Mouse (Mus musculus): Measurements from ENCODE around the gene Pitpna.

Gene Pitpna

DNA sequence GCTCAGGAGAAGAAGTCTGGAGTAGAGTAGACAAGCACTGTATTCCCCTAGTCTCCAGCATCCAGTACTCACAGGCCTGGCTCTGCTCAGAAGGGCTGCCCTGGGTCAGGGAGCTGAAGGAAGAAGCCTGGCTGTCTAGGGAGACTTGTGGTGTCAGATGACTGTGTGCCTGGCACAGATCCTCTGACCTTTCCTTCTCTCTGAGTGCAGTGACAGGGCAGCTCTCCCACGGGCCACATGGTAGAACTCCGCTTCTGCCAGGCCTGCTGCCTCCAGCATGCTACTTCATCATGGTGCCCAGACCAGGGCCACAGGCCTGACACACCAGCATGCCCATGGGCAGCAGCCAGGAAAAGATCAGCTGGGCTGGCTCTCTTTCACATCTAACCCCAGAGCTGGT lies 22.0 kb upstream of the Pitpna start:
- DNase-seq, result no peak

DNA sequence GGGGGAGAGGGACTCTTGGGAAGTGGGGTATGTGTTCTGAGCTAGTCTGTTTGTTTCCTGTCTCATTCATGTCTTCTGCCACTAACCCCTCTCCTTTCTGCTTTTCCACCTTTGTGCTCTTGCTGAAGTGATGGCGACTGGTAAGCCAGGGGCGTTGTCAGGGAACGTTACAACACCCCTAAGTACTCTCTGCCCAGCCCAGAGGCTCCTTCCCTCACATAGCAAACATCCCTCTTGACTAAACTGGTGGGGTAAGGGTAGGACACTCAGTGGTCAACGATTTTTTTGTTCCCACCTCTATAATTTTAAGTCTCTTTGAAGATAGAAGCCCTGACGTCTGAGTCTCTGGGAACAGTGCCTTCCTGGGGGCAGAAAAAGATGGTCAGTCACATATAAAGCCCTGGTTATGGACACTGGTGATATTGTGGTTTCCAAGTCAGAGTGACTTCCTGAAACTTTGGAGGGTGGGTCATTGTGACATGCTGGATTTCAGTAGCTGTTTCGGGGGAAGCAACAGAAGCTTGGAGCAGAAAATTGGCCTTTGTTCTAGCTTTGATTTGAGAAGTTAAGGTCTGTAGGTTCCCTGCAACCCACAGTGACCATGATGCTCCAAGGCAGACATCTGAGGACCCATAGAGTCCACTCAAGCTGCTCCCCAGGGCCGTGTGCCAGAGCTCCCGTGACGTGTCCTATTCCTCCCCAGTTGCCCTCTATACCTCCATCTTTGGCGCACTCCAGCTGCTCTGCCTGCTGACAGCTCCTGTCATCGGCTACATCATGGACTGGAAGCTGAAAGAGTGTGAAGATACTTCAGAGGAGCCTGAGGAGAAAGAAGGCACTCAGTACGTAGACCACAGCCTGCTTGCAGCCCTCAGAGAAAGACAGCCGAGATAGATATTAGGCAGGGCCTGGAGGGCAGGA lies 21.4 kb upstream of the Pitpna start:
- no peak for DNase-seq

DNA sequence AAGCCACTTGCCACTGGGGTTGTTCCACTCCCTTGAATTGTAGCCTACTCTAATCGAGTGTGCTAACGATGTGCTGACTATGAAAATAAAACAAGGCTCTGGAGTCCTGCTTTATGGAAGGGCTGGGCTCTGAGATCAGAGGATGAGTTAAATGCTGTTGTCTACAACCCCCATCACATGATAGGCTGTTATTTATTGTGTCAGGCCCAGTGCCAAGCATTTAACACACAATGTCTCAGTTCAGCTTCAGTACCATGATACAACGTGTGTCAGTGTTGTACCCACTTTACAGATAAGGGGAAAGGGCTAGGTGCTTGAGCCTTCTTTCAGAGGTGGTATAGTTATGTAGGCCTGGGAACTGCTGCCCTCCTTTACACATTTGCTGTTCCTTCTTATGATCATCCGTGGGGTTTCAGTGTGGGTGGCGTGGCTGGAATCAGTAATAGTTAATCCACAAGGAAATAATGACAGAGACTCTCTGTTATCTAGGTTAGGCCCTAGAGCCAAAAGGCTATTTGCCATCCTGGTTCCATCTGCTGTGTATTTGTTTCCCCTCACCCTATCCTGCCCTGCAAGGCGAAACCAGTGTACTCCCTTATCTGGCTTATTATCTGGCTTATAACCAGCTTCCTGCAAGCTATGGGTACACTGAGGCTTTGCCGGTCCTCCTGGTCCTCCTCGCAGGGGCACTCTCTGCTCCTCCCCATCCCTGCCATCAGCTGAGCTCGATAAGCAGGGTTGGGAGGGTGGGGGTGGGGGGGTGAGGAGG lies 20.4 kb upstream of the Pitpna start:
- no peak for DNase-seq

DNA sequence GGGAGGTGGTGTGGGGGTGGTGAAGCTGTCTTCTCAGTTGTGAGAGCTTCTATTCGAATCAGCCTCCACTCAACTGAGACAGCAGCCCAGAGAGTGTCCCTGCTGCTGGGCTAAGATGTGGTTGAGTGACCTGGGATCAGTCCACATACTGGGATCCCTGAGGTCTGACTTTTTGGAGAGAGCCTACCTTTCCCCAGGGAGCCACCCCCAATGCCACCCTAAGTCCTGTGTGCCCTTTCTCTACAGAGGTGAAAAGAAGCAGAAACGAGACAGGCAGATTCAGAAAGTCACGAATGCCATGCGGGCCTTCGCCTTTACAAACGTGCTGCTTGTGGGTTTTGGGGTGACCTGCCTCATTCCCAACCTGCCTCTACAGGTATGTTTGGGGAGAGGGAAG lies 19.8 kb upstream of the Pitpna start:
- no peak for DNase-seq

DNA sequence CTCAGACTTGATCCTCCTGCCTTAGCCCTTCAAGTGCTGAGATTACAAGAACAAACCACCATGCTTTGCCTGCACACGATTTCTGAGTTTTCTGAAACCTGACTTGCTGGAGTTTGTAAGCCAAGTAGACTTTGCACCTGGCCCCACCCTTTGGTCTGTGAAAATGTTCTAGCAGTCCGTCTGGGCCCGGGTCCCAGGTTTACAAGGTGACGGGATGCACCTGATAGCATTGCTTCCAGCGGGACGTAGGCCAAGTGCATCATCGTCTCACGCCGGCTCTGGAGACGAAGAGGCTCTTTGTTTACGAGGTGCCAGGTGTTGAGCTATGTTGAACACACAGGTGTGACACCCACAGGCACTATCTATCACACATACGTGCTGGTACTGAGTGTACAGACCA lies 18.9 kb upstream of the Pitpna start:
- DNase-seq, result no peak

DNA sequence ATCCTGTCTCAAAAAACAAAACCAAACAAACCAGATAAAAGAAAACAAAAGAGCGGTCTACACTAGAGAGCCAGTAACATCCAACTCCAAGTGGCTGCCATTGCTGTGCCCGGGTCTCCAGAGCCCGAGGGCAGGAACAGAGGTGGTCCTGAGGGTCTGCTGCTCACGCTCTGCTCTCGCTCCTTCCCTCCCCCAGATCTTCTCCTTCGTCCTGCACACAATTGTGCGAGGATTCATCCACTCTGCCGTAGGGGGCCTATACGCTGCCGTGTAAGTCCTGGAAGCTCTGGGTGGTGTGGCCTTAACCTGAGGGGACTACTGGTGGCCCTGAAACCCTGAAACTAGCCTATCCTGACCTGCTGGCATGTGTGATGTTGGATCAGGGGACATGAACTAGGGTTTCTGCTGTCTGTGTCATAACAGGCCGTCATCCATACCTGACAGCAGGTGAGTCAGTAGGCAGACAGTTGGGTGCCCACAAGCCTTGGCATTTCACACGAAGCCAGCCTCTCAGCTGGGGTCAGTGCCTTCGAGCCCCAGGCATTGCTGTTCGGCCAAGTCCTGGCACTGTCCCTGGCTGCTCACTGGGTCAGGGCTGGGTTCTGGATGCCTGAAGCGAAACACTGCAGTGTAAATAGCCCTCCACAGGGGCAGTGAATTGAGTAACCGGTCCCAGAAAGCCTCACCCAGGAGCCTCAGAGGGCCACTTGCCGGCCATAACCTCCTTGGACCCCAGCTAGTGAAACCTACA lies 17.3 kb upstream of the Pitpna start:
- no peak for DNase-seq

DNA sequence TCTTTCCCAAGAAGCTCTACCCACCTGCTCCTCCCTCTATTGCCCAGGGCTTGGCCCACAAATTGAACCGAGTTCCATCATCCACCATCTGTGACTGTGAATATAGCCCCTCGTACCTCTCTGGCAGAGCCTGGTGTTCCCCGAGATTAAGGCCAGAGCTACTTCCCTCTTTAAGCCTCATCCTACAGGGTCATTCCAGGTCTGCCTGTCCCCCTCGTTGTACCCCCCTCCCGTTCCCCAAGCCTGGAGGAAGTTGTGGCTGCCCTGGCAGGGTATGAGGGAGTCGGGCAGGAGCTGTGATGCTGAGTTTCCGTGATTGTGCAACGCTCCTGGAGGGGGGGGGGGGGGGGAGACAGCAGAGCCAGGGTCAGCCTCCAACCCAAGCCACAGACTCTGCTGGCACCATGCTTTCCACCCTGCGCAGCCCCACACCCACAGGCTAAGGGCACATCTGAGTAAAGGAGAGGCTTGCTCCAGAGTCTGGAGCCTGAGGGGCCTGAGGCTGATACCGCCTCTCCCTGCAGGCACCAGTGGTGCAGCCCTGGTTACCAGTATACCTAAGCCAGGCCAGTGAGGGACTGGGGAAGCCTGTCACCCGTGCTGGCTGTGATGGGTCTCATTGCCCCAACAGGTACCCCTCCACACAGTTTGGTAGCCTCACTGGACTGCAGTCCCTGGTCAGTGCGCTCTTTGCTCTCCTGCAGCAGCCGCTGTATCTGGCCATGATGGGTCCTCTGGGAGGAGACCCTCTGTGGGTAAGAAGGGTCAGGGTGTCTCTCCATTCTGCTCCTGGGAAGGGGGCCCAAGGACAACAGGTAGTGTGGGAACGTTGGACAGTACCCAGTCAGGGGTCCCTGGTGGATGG lies 16.5 kb upstream of the Pitpna start:
- peak; percentile 47 for DNase-seq

DNA sequence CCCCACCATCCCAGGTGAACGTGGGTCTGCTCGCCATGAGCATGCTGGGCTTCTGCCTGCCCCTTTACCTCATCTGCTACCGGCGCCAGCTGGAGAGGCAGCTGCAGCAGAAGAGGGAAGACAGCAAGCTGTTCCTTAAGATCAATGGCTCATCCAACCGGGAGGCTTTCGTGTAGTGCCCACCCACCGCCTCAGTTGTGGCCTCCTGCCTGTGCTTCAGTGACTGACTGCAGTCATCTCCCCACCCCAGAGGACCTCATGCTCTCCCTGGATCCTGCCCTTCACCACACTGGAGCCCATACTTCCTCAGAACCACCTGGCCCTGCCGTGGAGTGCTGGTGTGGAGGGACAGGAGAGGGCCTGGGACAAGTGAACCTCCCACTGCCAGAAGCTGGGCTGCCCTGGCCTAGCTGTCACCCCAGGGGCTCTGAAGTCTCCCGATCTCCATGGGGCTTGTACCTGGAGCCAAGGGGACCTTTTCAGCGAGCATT lies 15.6 kb upstream of the Pitpna start:
- DNase-seq, result no peak

DNA sequence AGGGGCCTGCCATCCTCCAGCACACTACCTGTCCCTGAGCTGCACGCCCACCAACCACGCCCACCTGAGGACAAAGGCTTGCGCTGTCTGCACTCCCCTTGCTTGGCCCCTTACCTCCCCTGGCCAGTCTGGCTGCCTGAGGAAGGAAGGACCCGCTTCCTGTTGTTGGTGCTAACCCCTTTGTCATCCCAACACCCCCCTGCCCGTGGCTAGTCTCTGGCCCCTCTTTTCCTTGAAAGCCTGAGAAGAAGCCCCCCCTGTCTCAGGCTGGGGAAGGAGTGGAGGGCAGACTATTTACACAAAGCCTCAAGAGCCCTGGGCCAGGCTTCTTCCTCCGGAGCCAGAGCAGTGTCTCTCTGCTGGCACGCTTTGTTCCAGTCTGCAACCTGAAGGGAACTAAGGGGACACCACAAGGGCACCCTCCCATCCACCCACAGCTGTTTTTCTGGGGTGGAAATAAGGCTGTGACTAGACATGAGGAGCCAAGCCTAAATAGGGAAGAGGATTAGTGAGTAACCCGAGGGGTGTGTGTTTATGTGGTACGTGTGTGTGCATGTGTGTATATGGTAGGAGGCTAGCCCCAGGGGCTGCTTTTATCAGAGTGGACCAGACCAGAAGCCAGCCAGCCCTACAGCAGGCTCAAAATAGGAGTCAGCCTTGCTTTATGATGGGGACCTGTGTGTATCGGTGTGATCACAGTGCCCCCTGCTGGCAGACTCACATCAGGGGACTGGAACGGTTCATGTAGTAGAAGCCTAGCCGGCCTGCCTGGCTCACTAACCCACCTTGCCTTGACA lies 14.8 kb upstream of the Pitpna start:
- peak; percentile 92 for DNase-seq

DNA sequence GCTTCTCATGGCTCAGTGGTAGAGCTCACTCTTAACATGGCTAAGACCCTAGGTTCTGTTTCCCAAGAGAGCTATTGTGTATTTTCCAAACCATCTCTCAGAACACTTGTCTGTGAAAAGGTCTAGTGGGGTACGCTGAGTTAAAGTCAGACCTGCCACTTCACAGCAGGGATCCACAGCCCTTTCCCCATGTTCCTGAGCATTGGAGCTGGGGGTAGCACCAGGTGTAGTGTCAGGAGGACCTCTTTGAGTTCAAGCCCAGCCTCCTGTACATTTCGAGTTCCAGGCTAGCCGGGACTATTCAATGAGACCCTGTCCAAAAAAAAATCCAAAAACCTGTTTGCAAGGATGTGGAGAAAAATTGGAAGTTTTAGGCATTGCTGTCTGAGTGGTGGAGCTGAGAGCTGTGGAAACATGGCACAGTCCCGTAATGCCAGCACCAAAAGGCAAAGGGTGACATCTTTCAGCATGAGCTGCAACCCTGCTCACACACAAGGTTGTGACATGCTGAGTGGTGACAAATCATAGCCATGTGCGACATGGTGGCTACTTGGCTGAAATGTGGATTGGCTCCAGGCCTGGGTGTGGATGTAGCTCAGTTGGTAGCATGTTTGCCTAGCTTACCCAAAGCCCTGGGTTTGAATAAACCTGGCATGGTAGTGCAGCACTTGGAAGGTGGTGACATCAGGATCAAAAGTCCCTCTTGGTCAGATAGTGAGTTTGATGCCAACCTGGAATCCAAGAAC lies 13.3 kb upstream of the Pitpna start:
- DNase-seq, result no peak

DNA sequence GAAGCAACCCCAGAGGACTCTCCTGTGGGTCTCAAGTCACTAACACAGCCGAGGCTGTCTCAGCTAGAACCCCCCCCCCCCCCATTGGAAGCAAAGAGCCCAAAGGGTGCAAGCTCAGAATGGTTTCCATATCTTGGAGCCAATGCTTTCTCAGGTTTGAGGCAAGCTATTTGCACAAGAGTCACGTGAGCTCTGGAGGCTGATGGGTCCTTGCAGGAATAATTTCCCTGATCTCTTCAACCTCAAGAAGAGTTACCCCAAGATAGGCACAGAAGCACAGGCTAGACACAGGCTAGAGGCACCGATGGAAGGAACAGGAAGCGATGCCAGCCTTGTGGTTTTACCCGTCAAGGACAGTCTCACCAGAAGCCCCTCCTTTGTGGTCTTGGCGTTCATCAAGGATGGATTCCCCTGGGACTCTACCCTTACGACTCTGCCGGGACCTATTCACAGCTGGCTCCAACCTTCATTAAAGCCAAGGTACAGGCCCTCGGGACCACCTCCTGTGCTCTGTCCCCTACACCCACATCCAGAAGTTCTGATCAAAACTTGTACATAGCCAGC lies 12.3 kb upstream of the Pitpna start:
- DNase-seq, result no peak

DNA sequence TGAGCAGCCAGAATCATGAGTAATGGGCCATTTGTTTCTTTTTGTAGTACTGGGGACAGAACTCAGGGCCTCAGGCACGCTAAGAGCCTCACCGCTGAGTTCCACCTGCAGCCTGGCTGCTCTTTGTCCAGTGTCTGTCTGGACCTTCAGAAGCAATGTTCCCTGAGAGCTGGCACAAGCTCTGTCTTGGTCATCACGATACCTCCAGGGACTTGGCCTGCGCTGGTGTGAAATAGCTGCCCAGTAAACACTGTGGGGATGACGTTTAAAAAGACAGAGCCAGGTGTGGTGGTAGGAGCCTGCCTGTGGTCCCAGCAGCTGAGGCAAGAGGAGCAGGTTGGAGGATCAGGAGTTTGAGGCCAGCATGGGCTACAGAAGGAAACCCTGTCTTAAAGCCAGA lies 9.3 kb upstream of the Pitpna start:
- DNase-seq, result no peak

DNA sequence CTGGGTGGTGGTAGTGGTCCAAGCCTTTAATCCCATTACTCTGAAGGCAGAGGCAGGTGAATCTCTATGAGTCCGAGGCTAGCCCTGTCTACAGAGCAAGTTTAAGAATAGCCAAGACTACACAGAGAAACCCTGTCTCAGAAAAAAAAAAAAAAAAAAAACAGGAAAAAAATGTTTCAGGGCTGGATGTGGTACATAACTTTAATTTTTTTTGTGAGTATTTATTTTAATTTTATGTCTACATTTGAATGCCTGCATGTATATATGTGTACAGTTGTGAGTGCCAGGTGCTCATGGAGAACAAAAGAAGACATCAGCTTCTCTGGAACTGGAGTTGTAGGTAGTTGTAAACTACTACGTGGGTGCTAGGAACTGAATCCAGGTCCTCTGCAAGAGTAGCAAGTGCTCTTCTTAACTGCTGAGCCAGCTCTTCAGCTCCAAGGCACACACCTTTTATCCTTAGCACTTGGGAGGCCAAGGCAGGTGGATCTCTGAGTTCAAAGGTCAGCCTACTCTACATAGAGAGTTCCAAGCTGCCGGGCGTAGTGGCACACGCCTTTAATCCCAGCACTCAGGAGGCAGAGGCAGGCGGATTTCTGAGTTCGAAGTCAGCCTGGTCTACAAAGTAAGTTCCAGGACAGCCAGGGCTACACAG lies 6.3 kb upstream of the Pitpna start:
- no peak for DNase-seq

DNA sequence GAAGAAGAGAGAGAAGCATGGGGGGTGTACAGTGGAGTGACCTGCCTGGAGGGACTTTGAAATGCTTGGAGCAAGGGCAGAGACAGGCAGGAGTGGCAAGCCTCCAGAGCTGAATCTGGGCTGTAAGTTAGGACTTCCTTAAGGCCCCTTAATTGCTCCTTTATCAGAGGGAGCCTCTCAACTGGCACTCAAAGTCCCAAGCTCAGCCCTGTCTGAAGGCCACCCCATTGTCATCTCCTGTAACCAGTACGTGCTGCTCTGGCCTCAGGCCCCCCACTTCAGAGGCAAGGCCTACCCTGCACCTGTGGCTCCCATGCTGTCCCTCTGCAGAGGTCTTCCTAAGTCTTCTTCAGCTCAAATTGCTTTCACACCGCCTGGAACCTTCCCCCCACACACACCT lies 4.4 kb upstream of the Pitpna start:
- DNase-seq, result no peak

DNA sequence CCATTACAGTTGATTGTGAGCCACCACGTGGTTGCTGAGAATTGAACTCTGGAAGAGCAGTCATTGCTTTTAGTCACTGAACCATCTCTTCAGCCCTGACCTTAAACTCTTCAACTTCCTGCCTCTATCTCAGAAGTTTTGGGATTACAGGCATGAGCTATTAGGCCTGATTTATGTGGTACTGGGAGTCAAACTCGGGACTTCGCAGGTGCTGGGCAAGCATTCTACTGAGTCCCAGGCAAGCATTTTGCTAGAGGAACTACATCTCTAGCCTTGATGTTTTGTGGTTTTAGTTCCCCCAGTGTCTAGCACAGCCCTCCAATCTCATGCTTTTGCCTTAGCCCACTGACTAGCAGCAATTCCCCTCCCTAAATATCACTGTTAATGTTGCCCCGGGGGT lies 2.8 kb upstream of the Pitpna start:
- DNase-seq, result no peak

DNA sequence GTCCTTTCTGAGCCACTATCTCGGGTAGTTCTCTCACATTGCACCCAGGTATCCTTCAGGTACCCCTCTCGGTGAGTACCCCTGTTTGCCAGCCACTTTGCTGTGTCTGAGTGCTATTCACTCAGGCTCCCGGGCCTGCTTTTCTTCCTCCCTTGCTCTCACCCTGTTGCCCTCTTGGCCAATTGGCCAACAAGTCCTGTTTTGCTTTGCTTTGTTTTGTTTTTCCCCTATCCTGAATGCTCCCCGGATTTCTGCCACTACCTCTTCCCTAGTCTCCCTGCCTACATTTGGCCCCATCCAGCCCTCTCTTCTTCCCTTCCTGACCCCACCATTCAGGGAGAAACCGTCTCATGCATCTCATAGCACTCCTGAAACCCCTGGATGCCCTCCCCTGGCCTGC lies 1.9 kb upstream of the Pitpna start:
- no peak for DNase-seq

DNA sequence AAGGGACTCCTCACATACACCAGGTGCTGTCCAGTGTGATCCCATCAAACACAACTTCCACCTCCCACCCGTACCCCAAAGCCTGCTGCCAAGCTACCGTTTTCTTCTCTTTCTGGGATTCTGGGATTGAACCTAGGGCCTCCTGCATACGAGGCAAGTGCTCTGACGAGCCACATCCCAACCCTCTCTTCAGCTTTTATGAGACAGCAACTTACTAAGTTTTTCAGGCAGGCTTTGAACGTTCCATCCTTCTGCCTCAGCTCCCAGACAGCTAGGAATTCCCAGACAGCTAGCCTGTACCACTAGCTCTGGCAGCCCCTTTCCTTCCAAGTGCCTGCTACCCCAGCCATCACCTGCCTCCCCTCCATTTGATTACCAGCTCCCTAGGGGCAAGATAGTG lies 934 bp upstream of the Pitpna start:
- no peak for DNase-seq

DNA sequence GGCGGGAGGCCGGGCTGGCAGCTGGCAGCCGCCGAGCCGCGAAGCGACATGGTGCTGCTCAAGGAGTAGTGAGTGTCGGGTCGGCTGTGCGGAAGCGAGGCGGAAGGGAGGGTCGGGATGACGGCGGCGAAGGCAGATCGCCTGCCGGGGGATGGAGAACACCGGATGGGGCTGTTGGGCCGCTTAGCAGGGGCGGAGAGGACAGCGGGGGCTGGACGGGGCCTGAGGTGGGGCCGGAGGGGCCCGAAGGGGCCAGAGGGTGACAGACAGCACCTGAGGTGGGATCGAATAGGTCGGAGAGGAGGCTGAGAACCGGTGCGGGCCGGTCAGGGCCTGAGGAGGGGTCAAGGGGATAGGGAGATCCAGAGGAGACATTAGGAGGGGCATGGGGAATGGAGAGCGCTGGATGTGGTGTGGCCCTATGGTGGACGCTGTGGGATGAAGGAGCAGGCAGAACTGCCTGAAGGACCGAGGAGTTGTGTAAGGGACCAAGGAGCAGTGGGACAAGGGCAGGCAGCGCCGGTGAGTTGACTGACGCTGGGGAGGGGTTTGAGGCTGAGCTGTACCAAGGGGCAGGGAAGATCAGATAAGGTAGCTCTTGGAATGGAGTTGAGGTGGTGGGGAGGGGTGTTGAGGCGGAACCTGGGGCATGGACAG lies 516 bp downstream of the Pitpna start:
- DNase-seq, result peak; percentile 57

DNA sequence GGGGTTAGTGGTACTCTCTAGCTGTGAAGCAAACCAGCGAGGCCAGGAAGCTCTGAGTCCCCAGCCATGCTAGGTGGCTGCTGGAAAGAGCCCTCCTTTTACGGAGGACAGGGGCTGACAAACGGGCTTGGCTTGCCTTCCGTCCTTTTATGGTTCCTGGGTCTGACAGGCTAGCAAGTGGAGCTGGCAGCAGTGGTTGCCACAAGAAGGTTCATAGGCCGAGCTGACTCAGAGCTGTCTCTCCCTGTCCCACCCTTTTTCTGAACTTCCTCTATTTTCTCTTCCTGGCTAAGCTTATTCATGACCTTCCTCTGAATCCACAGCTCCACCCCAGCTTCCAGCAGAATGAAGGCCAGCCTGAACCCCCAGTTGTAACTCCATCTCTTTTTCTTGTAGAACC lies 4.7 kb downstream of the Pitpna start:
- DNase-seq, result no peak
